Mouse (Mus musculus) stomach, embryonic 16.5 days (tissue): ENCODE data around the gene Hist1h2ae. TPM values are rescaled to one million over a fixed set of nuclear protein-coding genes. Genes with fewer than 3 reads are reported as not detected.

Experiments used
- ATAC-seq: fragments of 200-750 bp; cut with Nextera tagmentation; 2 replicates; pipeline ENCODE4 v1.8.0; 2017; ENCODE audit warnings: moderate number of reproducible peaks, moderate TSS enrichment; ENCODE audit not compliant: insufficient read depth, low FRiP score
- H3K27ac ChIP-seq: fragments of 300-500 bp; sonication (generic); 2 replicates; pipeline ENCODE4 v1.5.1; 2014; ENCODE audit warnings: low read length
- H3K27me3 ChIP-seq: fragments of 300-500 bp; sonication (generic); 2 replicates; pipeline ENCODE4 v1.6.1; 2014; ENCODE audit warnings: low read length, control low read depth, mixed read lengths; ENCODE audit not compliant: control insufficient read depth, insufficient read depth
- H3K36me3 ChIP-seq: fragments of 300-500 bp; sonication (generic); 2 replicates; pipeline ENCODE4 v1.6.1; 2014; ENCODE audit warnings: low read length; ENCODE audit not compliant: control insufficient read depth, insufficient read depth
- H3K4me1 ChIP-seq: fragments of 300-500 bp; sonication (generic); 2 replicates; pipeline ENCODE4 v1.6.1; 2014; ENCODE audit warnings: low read length, control low read depth, mixed read lengths; ENCODE audit not compliant: control insufficient read depth, insufficient read depth
- H3K4me2 ChIP-seq: fragments of 300-500 bp; sonication (generic); 2 replicates; pipeline ENCODE4 v1.6.1; 2014; ENCODE audit warnings: low read depth, low read length, mixed read lengths
- H3K4me3 ChIP-seq: fragments of 300-500 bp; sonication (generic); replicated peaks from 2 replicates; pipeline ENCODE4 v1.5.1; 2014; ENCODE audit warnings: mild to moderate bottlenecking, low read length
- H3K9ac ChIP-seq: fragments of 300-500 bp; sonication (generic); 2 replicates; pipeline ENCODE4 v1.6.1; 2014; ENCODE audit warnings: low read length
- H3K9me3 ChIP-seq: fragments of 300-500 bp; sonication (generic); replicated peaks from 2 replicates; pipeline ENCODE4 v1.6.1; 2016; ENCODE audit warnings: low read length, control low read depth; ENCODE audit not compliant: control insufficient read depth
- WGBS: fragments of 180-500 bp; shearing (Covaris S2); extraction: QIAGEN DNeasy Blood & Tissue Kit; methylation state at CpG from one replicate; pipeline ENCODE4 v1.1.7; 2014; 5-methylcytosine and 5-hydroxymethylcytosine counted together
- polyA plus RNA-seq: library from polyadenylated mRNA; unstranded; fragments of >200 nt; fragmentation: Nextera tagmentation; extraction: Ambion mirVana; gene quantifications from 2 replicates; pipeline ENCODE4 v1.2.1, GENCODE M21; 2015

Gene Hist1h2ae
- polyA plus RNA-seq, 1 experiment from 2014 or later = 56.1 TPM

- peak within 1 kb of the TSS; percentile 63 for H3K4me2 ChIP-seq
- peak within 1 kb of the TSS; percentile 98 for H3K27ac ChIP-seq
- H3K9ac ChIP-seq = peak within 1 kb of the TSS; percentile 82
- H3K27me3 ChIP-seq = no peaks in the 10 kb centered on the region
- H3K9me3 ChIP-seq = no peaks in the 10 kb centered on the region
- H3K36me3 ChIP-seq = no peaks in the 10 kb centered on the region
- peak within 1 kb of the TSS; percentile 60 for H3K4me3 ChIP-seq
- WGBS = under 1% methylated on average over 56 of the region's 70 CpGs
- H3K4me1 ChIP-seq = peaks cover 25% of the 10 kb centered on the region
- ATAC-seq = peak; percentile 78
Observed at GRCm38 (mm10) chr13:23530901-23531875, 39.8 kb downstream of the Hist1h2ae start, which contains the start of gene Hist1h4h. Hist1h4h (plus strand) TSS chr13:23531050.

DNA sequence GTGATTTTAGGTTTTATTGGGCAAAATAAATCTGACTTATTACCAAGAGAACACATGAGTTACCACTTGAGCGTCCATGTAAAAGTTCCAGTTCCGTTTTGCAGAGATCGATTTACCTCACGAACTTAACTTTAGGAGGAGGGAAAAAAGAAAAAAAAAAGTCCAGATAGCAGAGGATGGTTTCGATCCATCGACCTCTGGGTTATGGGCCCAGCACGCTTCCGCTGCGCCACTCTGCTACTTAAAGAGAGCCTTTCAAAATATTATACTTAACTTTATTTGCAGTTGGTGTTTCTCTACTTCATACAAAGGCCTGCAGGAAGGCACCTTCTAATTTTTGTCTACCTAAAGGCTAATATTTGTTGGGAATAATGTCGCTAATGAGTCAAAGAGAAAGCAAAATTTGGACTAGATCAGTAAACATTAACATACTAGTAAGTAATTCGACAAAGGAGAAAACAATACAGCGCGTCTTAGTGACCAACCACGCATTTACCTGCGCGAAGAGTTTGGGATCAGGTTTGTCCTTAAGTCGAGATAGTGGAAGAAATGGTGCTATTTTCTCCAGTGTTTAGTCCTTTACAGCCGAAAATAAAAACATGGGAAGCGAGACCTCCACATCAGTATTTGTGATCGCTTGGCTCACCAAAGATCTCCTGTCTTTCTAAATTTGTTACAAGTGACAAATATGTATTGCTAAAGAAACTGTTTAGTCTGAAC lies 40.7 kb downstream of the Hist1h2ae start:
- no peak for ATAC-seq
- WGBS = under 1% methylated on average over 20 of the region's 20 CpGs
- peak overlapping the region; percentile 82 for H3K9ac ChIP-seq
- no peaks in the 10 kb centered on the region for H3K36me3 ChIP-seq
- peak overlapping the region; percentile 63 for H3K4me2 ChIP-seq
- peak overlapping the region; percentile 60 for H3K4me3 ChIP-seq
- no peaks in the 10 kb centered on the region for H3K27me3 ChIP-seq
- peaks cover 28% of the 10 kb centered on the region for H3K4me1 ChIP-seq
- peak overlapping the region; percentile 98 for H3K27ac ChIP-seq
- H3K9me3 ChIP-seq = no peaks in the 10 kb centered on the region

DNA sequence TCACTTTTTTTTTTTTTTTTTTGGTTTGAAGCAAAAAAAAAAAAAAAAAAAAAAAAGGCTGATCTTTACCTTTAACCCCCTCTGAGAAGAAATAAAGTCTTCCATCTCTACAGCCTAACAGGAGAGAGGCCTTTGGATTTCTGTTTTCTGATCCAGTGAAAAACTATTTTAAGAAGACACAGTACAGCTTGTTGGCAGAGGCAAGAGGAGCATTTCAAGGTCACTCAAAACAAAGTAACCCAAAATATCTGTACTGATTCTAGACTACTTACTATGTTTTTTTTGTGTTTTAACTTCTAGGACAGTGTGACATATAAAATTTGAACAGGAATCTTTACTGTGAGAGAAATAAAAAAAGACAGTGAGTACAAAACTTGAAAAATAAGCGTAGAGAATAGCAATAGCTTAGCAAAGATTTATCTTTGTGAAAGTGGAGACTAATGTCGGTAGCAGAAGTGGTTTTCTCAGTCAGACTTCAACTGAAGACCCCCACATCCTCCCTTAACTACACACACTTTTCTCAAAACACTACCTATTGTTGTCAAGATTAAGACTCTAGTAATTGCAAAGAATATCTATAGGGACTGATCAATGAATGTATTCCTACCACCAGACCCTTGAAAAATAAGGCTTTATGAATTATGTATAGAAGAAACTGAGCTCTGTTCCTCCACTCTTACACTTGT lies 41.4 kb downstream of the Hist1h2ae start:
- no peak for ATAC-seq
- Histone ChIP-seq H3K4me2 (peak overlapping the region; percentile 63), H3K9me3 (no peaks in the 10 kb centered on the region), H3K4me1 (peaks cover 25% of the 10 kb centered on the region), H3K9ac (peak overlapping the region; percentile 82), H3K4me3 (peak overlapping the region; percentile 60), H3K36me3 (no peaks in the 10 kb centered on the region), H3K27me3 (no peaks in the 10 kb centered on the region), H3K27ac (peak overlapping the region; percentile 98; the same call in 1 of the 2 replicates)
- 10% methylated on average over 2 of the region's 2 CpGs for WGBS

DNA sequence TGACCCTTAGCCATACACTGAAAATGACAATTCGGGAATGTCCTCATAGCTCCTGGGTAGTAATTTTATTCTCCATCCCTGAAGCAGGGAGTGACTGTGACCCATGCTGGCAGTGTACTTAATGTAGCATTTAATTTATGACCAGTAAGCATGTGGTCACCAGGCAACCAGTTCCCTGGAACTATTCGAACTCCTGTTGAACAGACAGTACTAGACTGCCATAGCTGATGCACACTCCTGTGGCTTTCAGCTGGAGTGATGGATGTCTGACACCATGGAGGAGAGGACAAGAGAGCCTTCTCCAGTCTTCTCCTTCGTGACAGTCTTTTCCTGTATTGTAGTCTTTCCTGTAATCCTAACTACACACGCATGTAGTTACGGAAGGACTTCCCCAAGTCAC lies 42.0 kb downstream of the Hist1h2ae start:
- no peak for ATAC-seq
- Histone ChIP-seq H3K36me3 (no peaks in the 10 kb centered on the region), H3K27me3 (no peaks in the 10 kb centered on the region), H3K4me1 (peaks cover 22% of the 10 kb centered on the region), H3K4me2 (no peak overlapping the region), H3K27ac (peak overlapping the region; percentile 9), H3K4me3 (no peak overlapping the region), H3K9me3 (no peaks in the 10 kb centered on the region), H3K9ac (no peak overlapping the region)
- WGBS = 78% methylated on average over 5 of the region's 5 CpGs

GRCm38 (mm10) chr13:23526312-23526711 lies 44.7 kb downstream of the Hist1h2ae start:
- WGBS = 1% methylated on average over 17 of the region's 17 CpGs

GRCm38 (mm10) chr13:23525901-23526300 lies 45.1 kb downstream of the Hist1h2ae start:
- no peak for ATAC-seq
- Histone ChIP-seq H3K9ac (0 out of 2 replicates have a peak overlapping the region, but pooled peaks have one; percentile 46), H3K9me3 (no peaks in the 10 kb centered on the region), H3K4me1 (peaks cover 8% of the 10 kb centered on the region), H3K4me2 (peak overlapping the region; percentile 63), H3K27ac (no peak overlapping the region), H3K4me3 (peak overlapping the region; percentile 55), H3K36me3 (no peaks in the 10 kb centered on the region), H3K27me3 (no peaks in the 10 kb centered on the region)
- 4% methylated on average over 10 of the region's 10 CpGs for WGBS

More at GRCm38 (mm10) chr13:23526312-23526711, 44.7 kb downstream of the Hist1h2ae start:
- Histone ChIP-seq H3K9ac (peak overlapping the region; percentile 65), H3K36me3 (no peaks in the 10 kb centered on the region), H3K4me1 (peaks cover 8% of the 10 kb centered on the region), H3K4me3 (peak overlapping the region; percentile 55), H3K27me3 (no peaks in the 10 kb centered on the region), H3K27ac (peak overlapping the region; percentile 76), H3K9me3 (no peaks in the 10 kb centered on the region), H3K4me2 (peak overlapping the region; percentile 63)
- ATAC-seq = no peak; the same call in 1 of the 2 replicates

DNA sequence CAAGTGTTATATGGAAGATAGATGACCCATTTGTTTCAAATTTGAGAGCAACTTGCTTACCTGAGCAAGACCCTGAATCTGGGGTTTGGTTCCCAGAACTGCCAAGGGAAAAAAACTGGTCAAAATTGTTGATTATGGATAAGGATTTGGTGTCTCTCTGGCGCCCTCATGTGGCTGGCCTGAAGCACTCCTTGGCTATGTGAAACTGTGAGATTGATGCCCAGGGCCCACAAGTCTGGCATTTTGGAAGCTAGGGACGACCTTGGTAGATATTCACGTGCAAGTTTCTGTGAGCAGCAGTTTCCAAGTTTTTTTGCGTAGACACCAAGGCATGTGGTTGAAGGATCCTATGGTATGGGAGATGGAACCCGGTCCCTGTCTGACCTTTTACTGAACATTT lies 46.4 kb downstream of the Hist1h2ae start:
- H3K4me1 ChIP-seq = peaks cover 8% of the 10 kb centered on the region
- H3K9me3 ChIP-seq = no peaks in the 10 kb centered on the region
- no peak overlapping the region for H3K4me2 ChIP-seq
- H3K9ac ChIP-seq = no peak overlapping the region
- no peak for ATAC-seq
- no peak overlapping the region for H3K27ac ChIP-seq
- no peaks in the 10 kb centered on the region for H3K36me3 ChIP-seq
- 11% methylated on average over 5 of the region's 5 CpGs for WGBS
- no peaks in the 10 kb centered on the region for H3K27me3 ChIP-seq
- no peak overlapping the region for H3K4me3 ChIP-seq

GRCm38 (mm10) chr13:23523976-23524375 lies 47.0 kb downstream of the Hist1h2ae start:
- Histone ChIP-seq H3K9me3 (no peaks in the 10 kb centered on the region), H3K4me2 (no peak overlapping the region), H3K27me3 (no peaks in the 10 kb centered on the region), H3K27ac (no peak overlapping the region), H3K4me3 (no peak overlapping the region), H3K9ac (no peak overlapping the region), H3K4me1 (peaks cover 6% of the 10 kb centered on the region; the same call in 1 of the 2 replicates), H3K36me3 (no peaks in the 10 kb centered on the region)
- no peak for ATAC-seq
- 44% methylated on average over 5 of the region's 5 CpGs for WGBS
